Mouse (Mus musculus): ENCODE results near the gene Atm. TPM values are rescaled to one million over a fixed set of nuclear protein-coding genes. Genes with fewer than 3 reads are reported as not detected.

The Atm gene
- polyA plus RNA-seq, 1 experiment: 19.3 TPM

GRCm38 (mm10) chr9:53422133-53422896 is 114.2 kb downstream of the Atm start:
- no peak overlapping the region for H3K27ac ChIP-seq (ENCODE audit: insufficient read depth, low read length)

DNA sequence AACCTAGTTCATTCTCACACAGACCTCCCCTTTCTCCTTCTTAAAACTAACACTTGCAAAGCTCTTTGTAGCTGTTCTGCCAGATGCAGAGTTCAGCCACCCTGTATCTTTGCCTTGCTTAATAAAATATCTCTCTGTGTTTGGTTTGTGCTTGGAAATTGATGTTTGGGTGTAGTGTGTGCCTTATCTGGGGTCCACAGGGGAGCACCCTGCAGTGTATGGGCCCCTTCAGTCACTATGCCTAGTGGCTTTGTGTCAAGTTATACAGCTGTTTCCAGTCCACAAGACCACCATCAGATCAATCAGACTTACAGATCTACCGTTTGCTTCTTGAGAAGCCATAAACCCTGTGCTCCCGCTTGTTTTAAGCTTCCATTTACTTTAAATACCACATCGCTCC is 127.1 kb downstream of the Atm start:
- Histone ChIP-seq H3K4me1 (ENCODE audit: control insufficient read depth, insufficient read depth, low read length) (no peaks in the 10 kb centered on the region; the same call in 1 of the 2 replicates), H3K27ac (ENCODE audit: insufficient read depth, low read length) (peak overlapping the region; percentile 80), H3K4me3 (ENCODE audit: insufficient read depth, low read length) (no peak overlapping the region)
- no peak for TF ChIP-seq CTCF (IDR thresholded peaks at IDR 0.05; ENCODE audit: borderline replicate concordance, insufficient read depth, low read length)
- no peak for TF ChIP-seq POLR2A (IDR thresholded peaks at IDR 0.05; ENCODE audit: low read depth, low read length)

More at GRCm38 (mm10) chr9:53422133-53422896, 114.2 kb downstream of the Atm start:
- Histone ChIP-seq H3K4me1 (ENCODE audit: control insufficient read depth, insufficient read depth, low read length) (no peaks in the 10 kb centered on the region), H3K4me3 (ENCODE audit: insufficient read depth, low read length) (no peak overlapping the region)
- no peak for TF ChIP-seq CTCF (IDR thresholded peaks at IDR 0.05; ENCODE audit: borderline replicate concordance, insufficient read depth, low read length)
- TF ChIP-seq POLR2A (IDR thresholded peaks at IDR 0.05; ENCODE audit: low read depth, low read length): no peak

DNA sequence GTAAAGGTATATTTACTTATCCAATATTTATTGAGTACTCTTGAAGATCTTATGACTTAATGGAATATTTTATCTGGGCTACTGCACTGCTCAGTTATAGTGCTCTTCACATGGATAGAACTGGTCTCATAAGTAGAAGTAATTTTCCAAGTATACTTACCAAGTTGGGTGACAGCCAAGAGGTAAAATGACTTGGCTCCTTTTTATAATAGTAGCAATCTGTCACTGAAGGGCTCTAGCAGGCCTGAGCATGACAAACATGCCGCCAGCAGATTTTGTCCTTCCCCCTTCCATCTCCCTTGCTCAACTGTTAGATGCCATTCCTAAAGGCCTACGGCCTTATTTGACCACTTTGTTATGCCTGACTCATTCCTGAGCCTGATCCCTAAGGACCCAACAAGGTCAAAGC is 127.6 kb downstream of the Atm start:
- peak overlapping the region; percentile 38; the same call in 1 of the 2 replicates for H3K27ac ChIP-seq (ENCODE audit: insufficient read depth, low read length)
- H3K4me1 ChIP-seq (ENCODE audit: control insufficient read depth, insufficient read depth, low read length): no peaks in the 10 kb centered on the region; the same call in 1 of the 2 replicates
- TF ChIP-seq POLR2A (IDR thresholded peaks at IDR 0.05; ENCODE audit: low read depth, low read length): no peak
- TF ChIP-seq CTCF (IDR thresholded peaks at IDR 0.05; ENCODE audit: borderline replicate concordance, insufficient read depth, low read length): no peak

DNA sequence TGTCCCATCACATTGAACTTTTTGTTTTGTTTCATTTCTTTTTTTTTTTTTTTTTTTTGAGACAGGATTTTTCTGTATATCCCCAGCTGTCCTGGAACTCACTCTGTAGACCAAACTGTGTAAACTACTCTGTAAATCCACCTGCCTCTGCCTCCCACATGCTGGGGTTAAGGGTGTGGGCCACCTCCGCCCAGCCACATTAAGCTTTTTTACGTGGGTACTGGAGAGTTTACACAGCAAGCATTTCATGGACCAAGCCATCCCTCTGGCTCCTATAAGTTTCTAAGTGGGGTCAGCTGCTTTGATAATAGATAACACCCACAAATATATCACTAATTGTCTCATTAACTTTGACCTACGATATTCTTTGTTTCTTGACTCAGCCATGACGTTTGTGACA is 128.0 kb downstream of the Atm start:
- Histone ChIP-seq H3K4me3 (ENCODE audit: insufficient read depth, low read length) (no peak overlapping the region), H3K4me1 (ENCODE audit: control insufficient read depth, insufficient read depth, low read length) (no peaks in the 10 kb centered on the region; the same call in 1 of the 2 replicates), H3K27ac (ENCODE audit: insufficient read depth, low read length) (no peak overlapping the region)
- TF ChIP-seq CTCF (IDR thresholded peaks at IDR 0.05; ENCODE audit: borderline replicate concordance, insufficient read depth, low read length) (no peak), POLR2A (IDR thresholded peaks at IDR 0.05; ENCODE audit: low read depth, low read length) (no peak)

More for the DNA sequence above, 127.6 kb downstream of the Atm start:
- no peak overlapping the region for H3K4me3 ChIP-seq (ENCODE audit: insufficient read depth, low read length)

- Histone ChIP-seq H3K27ac (ENCODE audit: insufficient read depth, low read length) (peak overlapping the region; percentile 58), H3K4me1 (ENCODE audit: control insufficient read depth, insufficient read depth, low read length) (no peaks in the 10 kb centered on the region; the same call in 1 of the 2 replicates), H3K4me3 (ENCODE audit: insufficient read depth, low read length) (peak overlapping the region; percentile 23)
- no peak for TF ChIP-seq CTCF (IDR thresholded peaks at IDR 0.05; ENCODE audit: borderline replicate concordance, insufficient read depth, low read length)
- peak; percentile 74 for TF ChIP-seq POLR2A (IDR thresholded peaks at IDR 0.05; ENCODE audit: low read depth, low read length)
Measured at GRCm38 (mm10) chr9:53404753-53405722, 131.5 kb downstream of the Atm start.

DNA sequence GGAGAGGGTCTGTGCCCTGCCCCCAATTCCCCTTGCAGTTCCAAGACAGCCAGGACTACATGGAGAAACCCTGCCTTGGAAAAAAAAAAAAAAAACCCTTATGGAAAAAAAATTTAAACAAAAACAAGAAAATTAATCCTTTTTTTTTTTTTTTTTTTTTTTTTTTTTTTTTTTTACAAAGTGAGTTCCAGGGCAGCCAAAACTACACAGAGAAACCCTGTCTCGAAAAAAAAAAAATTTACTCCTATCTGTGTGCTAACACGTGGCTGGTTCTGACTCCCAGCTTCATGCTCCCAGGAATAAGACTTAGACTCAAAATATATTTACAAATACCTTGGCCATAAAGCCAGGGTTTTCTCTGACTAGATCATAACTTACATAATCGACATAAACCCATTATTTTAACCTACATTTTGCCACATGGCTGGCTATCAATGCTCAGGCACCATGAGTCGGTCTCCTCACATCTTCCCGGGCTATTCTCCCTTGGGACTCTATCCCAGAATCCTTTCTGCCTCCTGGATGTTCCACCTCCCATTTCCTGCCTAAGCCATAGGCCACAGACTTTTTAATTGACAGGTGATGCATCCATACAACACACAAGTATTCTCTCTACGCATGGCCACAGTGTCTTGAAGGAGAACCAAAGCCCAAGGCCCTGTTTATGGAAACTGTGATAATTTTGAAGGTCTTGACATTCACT is 132.3 kb downstream of the Atm start:
- Histone ChIP-seq H3K27ac (ENCODE audit: insufficient read depth, low read length) (0 out of 2 replicates have a peak overlapping the region, but pooled peaks have one; percentile 58), H3K4me3 (ENCODE audit: insufficient read depth, low read length) (no peak overlapping the region)
- no peak for TF ChIP-seq CTCF (IDR thresholded peaks at IDR 0.05; ENCODE audit: borderline replicate concordance, insufficient read depth, low read length)
- TF ChIP-seq POLR2A (IDR thresholded peaks at IDR 0.05; ENCODE audit: low read depth, low read length): no peak

GRCm38 (mm10) chr9:53402991-53403390 is 133.5 kb downstream of the Atm start:
- H3K27ac ChIP-seq (ENCODE audit: insufficient read depth, low read length): no peak overlapping the region
- TF ChIP-seq CTCF (IDR thresholded peaks at IDR 0.05; ENCODE audit: borderline replicate concordance, insufficient read depth, low read length) (no peak), POLR2A (IDR thresholded peaks at IDR 0.05; ENCODE audit: low read depth, low read length) (no peak)
- H3K4me3 ChIP-seq (ENCODE audit: insufficient read depth, low read length): no peak overlapping the region
- no peaks in the 10 kb centered on the region; the same call in 1 of the 2 replicates for H3K4me1 ChIP-seq (ENCODE audit: control insufficient read depth, insufficient read depth, low read length)

More for the DNA sequence above, 132.3 kb downstream of the Atm start:
- H3K4me1 ChIP-seq (ENCODE audit: control insufficient read depth, insufficient read depth, low read length): no peaks in the 10 kb centered on the region; the same call in 1 of the 2 replicates

DNA sequence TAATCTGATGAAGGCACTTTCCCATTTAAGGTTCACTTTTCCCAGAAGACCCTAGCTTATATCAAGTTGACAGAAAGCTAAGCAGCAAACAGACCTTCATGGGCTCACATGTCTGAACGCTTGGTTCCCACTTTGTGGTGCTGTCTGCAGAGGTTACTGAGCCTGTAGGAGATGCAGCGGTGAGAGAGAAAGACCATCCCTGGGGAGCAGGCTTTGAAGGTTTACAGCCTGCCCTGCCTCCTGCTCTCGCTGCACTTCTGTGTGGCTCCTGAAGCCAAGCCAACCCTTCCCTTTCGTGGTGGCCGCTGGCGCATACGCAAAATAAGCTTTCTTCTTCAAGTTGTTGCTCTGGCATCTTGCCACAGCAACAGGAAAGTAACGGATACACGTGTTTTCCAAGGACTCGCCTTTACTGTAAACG is 134.2 kb downstream of the Atm start, which contains the start of gene 4930550C14Rik:
Gene 4930550C14Rik (plus strand): TSS at position 35 of the 421 bp plus-strand sequence.
- Histone ChIP-seq H3K4me3 (ENCODE audit: insufficient read depth, low read length) (no peak within 1 kb of the TSS), H3K27ac (ENCODE audit: insufficient read depth, low read length) (no peak within 1 kb of the TSS; the same call in 1 of the 2 replicates), H3K4me1 (ENCODE audit: control insufficient read depth, insufficient read depth, low read length) (no peaks in the 10 kb centered on the region; the same call in 1 of the 2 replicates)
- TF ChIP-seq POLR2A (IDR thresholded peaks at IDR 0.05; ENCODE audit: low read depth, low read length) (no peak), CTCF (IDR thresholded peaks at IDR 0.05; ENCODE audit: borderline replicate concordance, insufficient read depth, low read length) (no peak)

DNA sequence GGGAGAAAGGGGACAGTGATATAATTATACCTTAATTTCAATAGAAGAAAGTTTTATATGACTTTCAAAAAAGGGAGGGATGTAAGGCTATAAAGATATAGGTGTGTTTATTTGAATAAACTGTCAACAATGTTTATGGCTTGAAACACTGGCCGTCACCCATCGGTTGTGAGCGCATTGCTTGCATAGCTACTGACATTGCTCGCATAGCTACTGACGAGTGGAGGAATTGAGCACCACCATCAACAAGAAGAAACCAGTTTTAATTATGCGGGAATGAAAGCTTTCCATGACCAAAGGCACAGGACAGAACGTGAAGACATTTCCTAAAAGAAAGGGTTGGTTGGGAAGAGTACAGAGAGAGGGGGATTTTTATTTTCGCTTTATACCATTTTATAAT is 135.4 kb downstream of the Atm start:
- Histone ChIP-seq H3K4me3 (ENCODE audit: insufficient read depth, low read length) (no peak overlapping the region), H3K4me1 (ENCODE audit: control insufficient read depth, insufficient read depth, low read length) (no peaks in the 10 kb centered on the region; the same call in none of the 2 replicates), H3K27ac (ENCODE audit: insufficient read depth, low read length) (no peak overlapping the region)
- TF ChIP-seq POLR2A (IDR thresholded peaks at IDR 0.05; ENCODE audit: low read depth, low read length) (no peak), CTCF (IDR thresholded peaks at IDR 0.05; ENCODE audit: borderline replicate concordance, insufficient read depth, low read length) (no peak)
